Mouse (Mus musculus): ENCODE measurements around the gene March9.

Gene March9

DNA sequence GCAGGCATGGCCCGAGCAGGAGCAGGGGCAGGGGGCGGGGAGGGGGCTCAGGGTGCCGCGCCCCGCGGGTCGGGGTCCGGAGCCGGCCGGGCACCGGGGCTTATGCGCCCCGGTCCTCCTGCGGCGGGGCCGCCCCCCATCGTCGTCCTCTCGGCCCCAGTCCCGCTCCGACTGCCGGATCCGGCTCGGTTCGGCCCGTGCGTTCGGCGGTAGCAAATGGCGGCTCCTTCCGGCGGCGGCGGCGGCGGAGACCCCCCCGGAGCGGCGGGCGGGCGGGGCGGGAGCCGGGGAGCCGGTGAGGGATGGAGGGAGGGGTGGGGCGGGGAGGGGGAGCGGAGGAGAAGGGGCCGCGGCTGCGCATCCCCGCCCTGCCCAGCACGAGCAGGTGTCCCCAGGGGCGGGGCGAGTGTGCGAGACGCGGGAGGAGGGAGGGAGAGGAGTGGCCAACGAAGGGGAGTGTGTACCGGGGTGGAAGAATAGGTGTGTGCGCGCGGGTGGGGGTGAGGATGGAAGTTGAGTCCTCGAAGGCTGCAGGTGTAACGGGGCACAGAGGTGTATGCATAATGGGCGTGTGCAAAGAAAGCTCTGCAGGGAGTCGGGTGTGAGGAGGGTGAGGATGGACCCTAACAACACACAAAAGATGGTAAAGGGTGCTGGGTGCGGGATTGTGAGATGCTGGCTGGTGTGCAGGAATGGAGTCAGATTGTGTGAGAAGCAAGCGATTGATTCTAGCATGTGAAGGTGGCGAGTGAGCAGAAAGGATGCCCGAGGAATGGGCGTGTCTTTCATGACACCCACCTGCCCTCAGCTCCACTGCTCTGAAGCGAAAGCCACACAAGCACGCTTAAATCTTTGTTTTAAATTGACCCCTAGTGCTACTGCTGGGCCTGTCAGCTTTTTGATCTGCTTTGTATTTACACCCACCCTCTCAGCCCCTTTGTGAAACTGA lies at the start of gene March9:
TSS of gene March9 (minus strand) at position 217 of the 949 bp plus-strand sequence.
- DNase-seq = peak; percentile 84

DNA sequence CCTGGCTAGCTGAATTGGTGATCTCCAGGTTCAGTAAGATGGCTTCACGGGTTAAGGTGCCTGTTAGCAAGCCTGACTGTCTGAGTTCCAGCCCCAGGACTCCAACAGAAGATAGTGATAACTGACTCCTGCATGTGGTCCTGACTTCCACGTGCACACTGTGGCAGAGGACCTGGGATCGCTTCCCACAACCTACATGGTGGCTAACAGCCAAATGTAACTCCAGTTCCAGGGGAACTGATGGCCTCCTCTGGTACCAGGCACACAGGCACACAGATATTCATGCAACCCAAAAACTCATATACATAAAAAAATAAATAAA lies 48.2 kb upstream of the March9 start:
- no peak for DNase-seq

- peak; percentile 63 for DNase-seq
Observed at GRCm38 (mm10) chr10:127107563-127108261, 47.7 kb upstream of the March9 start.

DNA sequence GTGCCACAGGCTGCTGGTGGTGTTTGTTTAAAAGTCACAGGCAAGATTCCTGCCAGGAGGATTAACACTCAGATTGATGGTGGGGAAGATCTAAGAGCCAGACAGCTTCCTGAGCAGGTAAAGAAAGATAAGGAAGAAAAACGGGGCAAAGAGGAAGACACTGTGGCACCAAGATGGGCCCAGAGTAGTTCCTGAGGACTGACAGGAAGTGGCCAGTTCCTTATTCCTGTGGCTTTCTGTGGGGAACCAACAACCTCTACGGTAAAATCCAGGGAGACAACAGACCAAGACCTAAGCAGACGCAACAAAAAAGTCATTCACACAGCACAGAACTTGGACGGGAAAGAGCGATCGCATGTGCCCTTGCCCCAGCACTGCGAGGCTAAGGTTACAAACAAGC lies 43.6 kb upstream of the March9 start:
- no peak for DNase-seq

- no peak for DNase-seq
Observed at GRCm38 (mm10) chr10:127101151-127101550, 41.2 kb upstream of the March9 start.

GRCm38 (mm10) chr10:127100414-127100813 lies 40.4 kb upstream of the March9 start:
- no peak for DNase-seq

GRCm38 (mm10) chr10:127099868-127100267 lies 39.9 kb upstream of the March9 start:
- no peak for DNase-seq

GRCm38 (mm10) chr10:127099191-127099590 lies 39.2 kb upstream of the March9 start:
- DNase-seq = no peak

DNA sequence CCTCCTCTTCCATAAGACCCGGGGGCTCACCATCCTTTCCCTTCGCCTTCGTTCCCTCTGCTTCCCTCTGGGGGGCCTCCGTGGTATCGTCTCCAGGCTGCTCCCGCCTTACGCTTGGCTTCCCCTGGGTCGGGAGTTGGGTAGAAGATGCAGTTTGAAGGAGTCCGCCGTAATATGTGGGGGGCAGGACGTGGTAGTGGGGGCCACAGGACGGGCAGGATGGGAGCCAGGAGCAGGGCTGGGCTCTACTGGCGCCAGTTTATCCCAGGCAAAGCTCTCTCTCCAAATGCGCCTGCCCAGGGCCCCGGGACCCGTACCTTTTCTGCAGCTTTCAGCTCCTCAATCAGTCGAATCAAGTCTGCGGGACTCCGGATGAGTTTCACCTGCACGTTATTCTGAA lies 38.5 kb upstream of the March9 start:
- DNase-seq = no peak

DNA sequence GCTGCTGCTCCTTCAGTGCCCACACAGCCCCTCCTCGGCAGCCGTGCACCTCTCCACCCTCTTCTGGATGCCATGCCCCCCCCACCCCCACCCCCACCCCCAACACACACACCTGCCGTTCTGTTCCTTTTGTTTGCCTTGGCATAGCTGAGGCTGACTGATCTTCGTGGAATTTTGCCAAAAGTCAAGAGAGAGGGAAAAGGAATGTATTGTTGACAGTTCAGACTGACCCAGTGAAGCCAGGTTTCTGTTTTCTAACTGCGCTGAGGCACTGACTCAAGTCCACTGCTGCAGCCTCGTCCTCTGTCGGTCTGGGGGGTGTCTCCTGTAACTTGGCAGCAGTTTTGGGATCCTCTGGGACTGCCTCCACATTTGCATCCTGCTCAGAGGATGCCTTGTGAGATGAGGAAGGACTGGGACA lies 34.4 kb upstream of the March9 start:
- DNase-seq = no peak

DNA sequence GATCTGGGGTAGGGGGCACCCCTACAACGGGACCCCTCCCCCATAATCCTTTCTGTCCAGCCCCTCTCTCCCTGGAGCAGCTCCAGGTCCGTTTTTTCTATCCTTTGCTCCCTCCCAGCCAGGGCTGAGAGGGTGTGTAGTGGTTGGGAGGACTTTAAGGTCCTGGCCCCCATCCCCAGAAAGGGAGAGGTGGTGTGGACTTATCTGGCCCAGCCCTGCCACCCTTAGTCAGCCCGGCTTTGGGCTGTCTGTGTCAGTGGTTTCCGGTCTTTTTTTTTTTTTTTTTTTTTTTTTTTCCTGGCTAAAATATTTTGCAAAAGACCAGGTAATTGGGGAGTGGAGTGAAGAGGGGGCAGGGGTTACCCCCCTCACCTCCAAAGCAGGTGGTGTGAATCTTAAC lies 32.8 kb upstream of the March9 start:
- no peak for DNase-seq

DNA sequence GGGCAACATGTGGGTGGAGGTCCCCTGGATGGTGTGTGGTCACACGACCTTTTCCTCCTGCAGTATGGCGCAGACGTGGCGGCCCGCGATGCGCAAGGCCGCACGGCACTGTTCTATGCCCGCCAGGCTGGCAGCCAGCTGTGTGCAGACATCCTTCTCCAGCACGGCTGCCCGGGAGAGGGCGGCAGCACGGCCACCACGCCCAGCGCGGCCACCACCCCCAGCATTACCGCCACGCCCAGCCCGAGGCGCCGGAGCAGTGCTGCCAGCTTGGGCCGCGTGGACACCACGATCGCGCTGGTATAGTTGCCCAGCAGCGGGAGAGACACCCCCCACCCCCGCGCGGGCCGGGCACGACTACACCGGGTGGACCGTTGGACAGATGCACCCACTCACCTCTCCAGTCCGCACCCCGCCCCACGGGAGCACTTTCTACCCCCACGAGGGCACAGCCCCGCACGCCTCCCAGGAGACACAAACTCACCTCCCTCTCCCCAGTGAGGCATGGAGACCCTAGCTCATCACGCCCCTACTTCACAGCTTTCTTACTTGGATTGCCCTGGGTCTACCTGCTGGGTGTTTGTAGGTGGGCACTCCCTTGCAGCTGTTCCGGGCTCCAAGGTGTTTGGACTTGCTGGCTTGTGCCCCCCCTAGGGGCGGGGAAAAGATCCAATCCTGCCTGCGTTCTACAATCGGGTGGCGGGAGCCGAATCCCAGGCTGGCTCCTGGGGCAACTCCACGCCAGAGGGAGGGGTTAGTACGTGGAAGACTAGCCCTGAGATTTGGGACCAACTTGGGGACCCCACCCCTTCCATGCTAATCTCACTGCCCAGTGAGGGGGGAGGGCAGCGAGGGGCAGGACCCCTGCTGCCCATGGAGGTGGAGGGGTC lies 31.8 kb upstream of the March9 start:
- no peak for DNase-seq

- no peak for DNase-seq
Observed at GRCm38 (mm10) chr10:127090560-127091411, 30.8 kb upstream of the March9 start.

DNA sequence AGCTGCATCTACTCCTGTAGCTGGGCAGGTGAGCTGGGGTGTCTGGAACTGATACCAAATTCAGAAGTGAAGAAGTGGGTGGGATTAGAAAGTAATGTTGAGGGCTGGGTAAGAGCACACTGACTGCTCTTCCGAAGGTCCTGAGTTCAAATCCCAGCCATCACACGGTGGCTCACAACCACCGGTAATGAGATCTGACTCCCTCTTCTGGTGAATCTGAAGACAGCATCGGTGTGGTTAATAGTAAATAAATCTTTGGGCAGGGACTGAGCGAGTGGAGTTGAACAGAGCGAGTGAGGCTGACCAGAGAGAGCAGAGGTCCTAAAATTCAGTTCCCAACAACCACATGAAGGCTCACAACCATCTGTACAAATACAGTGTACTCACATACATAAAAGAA lies 25.6 kb upstream of the March9 start:
- DNase-seq = no peak

DNA sequence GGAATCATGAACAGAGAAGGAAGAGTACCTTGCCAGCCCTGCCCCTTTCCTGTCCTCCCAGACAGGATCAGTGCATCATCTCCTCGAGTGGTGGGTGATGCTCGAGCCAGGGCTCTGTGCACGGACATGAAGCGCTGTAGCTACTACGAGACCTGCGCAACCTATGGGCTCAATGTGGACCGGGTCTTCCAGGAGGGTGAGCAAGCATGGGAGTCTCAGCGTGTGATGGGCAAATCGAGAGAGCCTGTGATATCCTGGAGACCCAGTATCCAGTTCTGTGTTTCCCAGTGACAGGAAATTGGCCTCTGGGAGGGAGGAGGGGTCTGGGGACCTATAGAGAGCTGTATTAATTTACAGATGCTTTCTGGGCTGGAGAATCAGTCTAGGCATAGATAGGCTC lies 25.1 kb upstream of the March9 start:
- DNase-seq = no peak

DNA sequence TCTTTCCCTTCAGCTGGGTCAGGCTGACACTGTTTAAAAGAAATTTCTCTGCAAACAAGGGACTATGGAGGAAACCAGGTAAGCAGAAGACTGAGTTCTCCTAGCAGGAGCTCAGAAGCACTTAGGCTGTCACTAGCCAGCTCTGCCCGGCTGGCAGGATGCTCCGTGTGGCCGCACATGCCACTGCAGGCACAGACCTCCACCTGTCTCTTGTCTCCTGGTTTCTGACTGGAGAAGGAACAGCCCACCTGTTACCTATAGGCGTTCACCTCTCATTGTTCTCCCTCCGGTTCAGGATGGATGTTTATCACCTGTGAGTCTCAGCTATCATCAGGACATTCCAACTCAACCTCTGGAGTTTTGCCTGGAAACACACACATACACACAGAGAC lies 23.9 kb upstream of the March9 start:
- DNase-seq = no peak

DNA sequence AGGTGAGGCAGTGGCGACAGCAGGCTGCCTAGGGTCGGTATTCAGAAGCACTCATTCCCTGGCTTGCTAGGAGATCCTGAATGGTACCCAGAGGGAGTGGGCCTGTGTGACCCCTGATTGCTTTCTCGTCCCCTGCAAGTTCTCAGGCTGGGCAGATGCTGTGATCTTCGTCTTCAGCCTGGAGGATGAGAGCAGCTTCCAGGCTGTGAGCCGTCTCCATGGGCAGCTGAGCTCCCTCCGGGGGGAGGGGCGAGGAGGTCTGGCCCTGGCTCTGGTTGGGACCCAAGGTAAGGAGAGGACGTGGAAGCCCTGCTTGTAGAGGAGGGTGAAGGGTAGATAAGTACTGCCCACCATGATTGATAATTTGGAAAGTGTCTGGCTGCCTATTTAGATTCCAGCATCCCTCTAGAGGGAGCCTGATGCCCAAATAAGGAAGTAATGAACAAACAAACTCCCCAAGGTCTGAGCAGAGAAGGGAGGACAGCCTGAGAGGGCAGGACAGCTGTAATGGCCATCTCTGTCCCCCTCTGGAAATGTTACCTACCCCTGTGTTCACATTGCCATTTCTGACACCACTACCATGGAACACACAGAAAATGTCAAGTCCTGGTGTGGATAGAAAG lies 23.4 kb upstream of the March9 start:
- DNase-seq = no peak

GRCm38 (mm10) chr10:127081996-127082620 lies 22.1 kb upstream of the March9 start:
- DNase-seq = no peak

DNA sequence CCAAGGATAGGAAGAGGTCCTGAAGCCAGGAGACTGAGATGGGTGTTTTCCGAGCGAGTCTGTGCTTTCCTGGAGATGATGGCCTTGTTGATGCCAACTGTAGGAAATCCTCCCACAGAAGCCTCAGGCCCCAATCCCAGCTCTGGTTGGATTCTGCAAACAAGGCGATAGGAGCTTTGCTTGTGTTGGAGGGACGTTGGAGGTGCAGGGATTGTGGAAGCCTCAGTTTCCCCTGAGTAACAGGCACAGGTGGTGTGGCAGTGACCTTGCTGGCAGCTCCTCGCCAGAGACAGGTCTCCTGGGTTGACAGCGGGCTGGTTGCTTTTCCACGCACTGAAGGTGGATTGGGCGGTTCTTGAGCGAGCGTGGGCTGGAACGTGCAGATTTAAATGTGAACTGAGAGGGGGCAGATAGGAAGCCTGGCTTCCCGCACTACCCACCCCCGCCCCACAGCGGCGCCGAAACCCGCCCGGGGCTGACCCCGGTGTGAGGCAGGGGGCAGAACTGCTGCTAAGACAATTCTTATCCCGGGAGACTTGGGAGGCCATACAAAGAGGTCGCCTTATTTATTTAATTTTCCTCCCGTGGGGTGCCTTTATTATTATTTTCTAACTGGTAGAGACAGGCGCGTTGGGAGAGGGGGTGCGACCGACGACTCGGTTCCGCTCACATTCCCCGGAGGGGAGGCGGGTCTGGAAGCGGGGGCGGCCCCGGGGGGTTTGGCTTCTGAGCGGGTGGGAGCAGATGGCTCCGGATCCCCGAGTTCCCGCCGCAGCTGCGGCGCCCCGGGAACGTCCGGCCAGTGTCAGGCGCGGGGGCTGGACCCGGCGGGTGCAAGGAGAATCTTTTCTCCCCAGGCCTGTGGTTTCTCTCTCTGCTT lies 21.2 kb upstream of the March9 start:
- no peak for DNase-seq

- no peak for DNase-seq
Observed at GRCm38 (mm10) chr10:127079665-127080391, 19.8 kb upstream of the March9 start.

Measured in thymus, postnatal 4 days (tissue).